Mouse (Mus musculus) C2C12 (cell line): ENCODE measurements at regions not wholly inside any gene's neighbourhood (a gene's known extent, or its start where the extent isn't known, plus 50 kb on each side); places are given as distances from the start of the nearest gene placed in this dataset.

Experiments
- CTCF ChIP-seq: IDR thresholded peaks from one replicate; pipeline ENCODE4 v1.5.1; 2011; ENCODE audit not compliant: control insufficient read depth, insufficient read depth, insufficient read length
- MAX ChIP-seq: IDR thresholded peaks from one replicate; pipeline ENCODE4 v1.6.1; 2011; ENCODE audit warnings: mild to moderate bottlenecking, control low read depth
- MYOD1 ChIP-seq: IDR thresholded peaks from one replicate; pipeline ENCODE4 v1.6.1; 2011; ENCODE audit warnings: low read depth; ENCODE audit not compliant: control insufficient read depth, insufficient read length
- MYOG ChIP-seq: IDR thresholded peaks from one replicate; pipeline ENCODE4 v1.6.1; 2011; ENCODE audit not compliant: control insufficient read depth, insufficient read length; ENCODE audit errors: extremely low read depth
- USF1 ChIP-seq: IDR thresholded peaks from one replicate; pipeline ENCODE4 v1.6.1; 2011; ENCODE audit warnings: low read depth, mild to moderate bottlenecking, control low read depth, moderate library complexity

GRCm38 (mm10) chr9:84548012-84548660, 623.2 kb downstream of the Bckdhb start:
- TF ChIP-seq CTCF (no peak), MAX (no peak), MYOG (no peak), MYOD1 (no peak), USF1 (no peak)
